Mouse (Mus musculus): ENCODE data around the gene Mt1.

- TF ChIP-seq EP300 (IDR thresholded peaks at IDR 0.05; ENCODE audit: low read depth) (no peak), CTCF (IDR thresholded peaks at IDR 0.05; ENCODE audit: low read depth) (no peak)
Measured at GRCm38 (mm10) chr8:94191101-94191691, 12.3 kb downstream of the Mt1 start.
